In the genomic region with DNA sequence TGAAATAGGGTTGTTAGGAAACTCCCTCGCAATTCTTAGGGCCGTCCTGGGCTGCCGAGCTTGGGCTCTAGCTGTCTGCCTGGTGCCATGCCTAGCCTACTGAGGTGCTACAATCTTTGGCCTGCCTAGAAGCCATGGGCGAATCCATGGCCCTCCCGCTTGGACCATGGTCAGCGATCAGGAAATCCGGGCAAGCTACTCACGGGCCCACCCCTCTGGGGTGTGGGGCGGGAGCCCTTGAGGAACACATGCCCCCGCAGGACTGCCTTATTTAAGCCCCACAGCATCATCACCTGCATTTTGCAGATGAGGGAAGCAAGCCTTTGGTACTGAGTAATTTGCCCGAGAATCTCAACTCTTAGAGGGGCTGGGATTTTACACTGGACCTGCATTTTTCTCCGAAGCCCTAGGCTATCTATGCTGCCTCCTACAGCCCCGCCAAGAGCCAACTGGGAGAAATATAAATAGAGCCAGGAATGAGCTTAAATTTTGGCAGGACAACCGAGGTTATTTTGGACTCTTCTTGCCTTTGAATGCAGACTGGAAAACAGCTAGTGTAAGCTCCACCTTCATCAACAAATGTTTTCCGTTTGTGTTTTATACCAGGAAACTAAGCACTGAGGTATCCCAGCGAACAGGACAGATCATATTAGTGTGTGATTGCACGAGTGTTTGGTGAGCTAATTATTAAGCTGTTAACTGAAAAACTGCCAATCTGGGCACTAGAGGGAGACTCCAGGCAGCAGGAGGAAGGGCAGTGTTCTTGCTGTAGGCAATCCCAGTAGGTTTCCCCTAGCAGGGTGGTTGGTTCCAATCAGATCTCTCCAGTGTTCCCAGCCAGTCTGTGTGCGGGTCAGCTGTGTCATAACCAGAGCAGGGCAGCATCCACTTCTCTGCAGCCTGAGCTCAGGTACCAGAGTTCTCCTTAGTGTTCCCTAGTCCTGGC, we compare ENCODE assay signal across 9 mouse cellular contexts.
DNase-seq lines count a peak whose midpoint lies in the region; ATAC-seq and TF ChIP-seq lines count a peak whose summit lies in the region.
"Had no signal": no experiment of that assay in that cellular context is flagged by ENCODE, and none has a peak within 500 bp of the region (broad histone marks: within the 10 kb centered on the region; RNA-seq: fewer than 3 reads in every experiment).

No protein-coding gene starts in this region.

- H3K4me1 ChIP-seq in embryonic facial prominence, embryonic 11.5 days (ENCODE audit: control insufficient read depth, insufficient read depth, low read length): no peaks in the 10 kb centered on the region
- peaks cover 4% of the 10 kb centered on the region for H3K4me1 ChIP-seq in heart, adult 2 months (ENCODE audit: control insufficient read depth, insufficient read depth, low read length)
- H3K4me1 ChIP-seq in limb, embryonic 12.5 days (replicated peaks): peaks cover 9% of the 10 kb centered on the region; the same call in 1 of the 2 replicates
- peaks cover 24% of the 10 kb centered on the region for H3K4me1 ChIP-seq in midbrain, embryonic 13.5 days (replicated peaks)
- H3K4me1 ChIP-seq in stomach, embryonic 15.5 days: peaks cover 10% of the 10 kb centered on the region; the same call in 1 of the 2 replicates

- H3K79me2 ChIP-seq in heart, adult 2 months (replicated peaks; ENCODE audit: control insufficient read depth, insufficient read depth, low read length): no peaks in the 10 kb centered on the region

- TF ChIP-seq CTCF in heart, adult 2 months (IDR thresholded peaks at IDR 0.05): peak; percentile 72

- peak; percentile 48 for ATAC-seq in embryonic facial prominence, embryonic 11.5 days (replicated peaks; ENCODE audit: insufficient number of reproducible peaks, low FRiP score, low TSS enrichment, low read depth)
- peak; percentile 40 for ATAC-seq in limb, embryonic 12.5 days (ENCODE audit: insufficient number of reproducible peaks, insufficient read depth, low FRiP score, low TSS enrichment, low read depth)
- ATAC-seq in midbrain, embryonic 13.5 days: peak; percentile 71
- peak; percentile 80 for ATAC-seq in stomach, embryonic 15.5 days (ENCODE audit: insufficient read depth, low FRiP score, low read depth)

- peak; percentile 11 to 22 for DNase-seq in spleen, postnatal 10 days (ENCODE audit: low spot score in 2 of 2)
- DNase-seq in spleen, postnatal 14 days (ENCODE audit: low spot score in 2 of 2): no peak
- DNase-seq in embryonic facial prominence, embryonic 11.5 days (ENCODE audit: low spot score): peak; percentile 75
- DNase-seq in heart, adult 2 months: peak; percentile 83 to 88
- peak; percentile 71 to 91 for DNase-seq in kidney, adult 8-10 months

- peak overlapping the region; percentile 89; the same call in 1 of the 2 replicates for H3K27ac ChIP-seq in embryonic facial prominence, embryonic 11.5 days (replicated peaks; ENCODE audit: low read depth, low read length)
- H3K27ac ChIP-seq in heart, adult 2 months: peak overlapping the region; percentile 94
- peak overlapping the region; percentile 94 for H3K27ac ChIP-seq in limb, embryonic 12.5 days
- peak overlapping the region; percentile 96 for H3K27ac ChIP-seq in midbrain, embryonic 13.5 days
- peak overlapping the region; percentile 96 for H3K27ac ChIP-seq in stomach, embryonic 15.5 days

- H3K9me3 ChIP-seq in embryonic facial prominence, embryonic 11.5 days (replicated peaks; ENCODE audit: control insufficient read depth, low read length): no peaks in the 10 kb centered on the region
- H3K9me3 ChIP-seq in limb, embryonic 12.5 days: no peaks in the 10 kb centered on the region
- H3K9me3 ChIP-seq in midbrain, embryonic 13.5 days: no peaks in the 10 kb centered on the region
- no peaks in the 10 kb centered on the region for H3K9me3 ChIP-seq in stomach, embryonic 15.5 days
- H3K9me3 ChIP-seq: G1E had no signal

- H3K36me3 ChIP-seq in embryonic facial prominence, embryonic 11.5 days (replicated peaks; ENCODE audit: control insufficient read depth, insufficient read depth, low read depth, low read length): no peaks in the 10 kb centered on the region
- H3K36me3 ChIP-seq in heart, adult 2 months (ENCODE audit: control insufficient read depth, insufficient read depth, low read length): no peaks in the 10 kb centered on the region
- no peaks in the 10 kb centered on the region for H3K36me3 ChIP-seq in limb, embryonic 12.5 days
- no peaks in the 10 kb centered on the region for H3K36me3 ChIP-seq in midbrain, embryonic 13.5 days
- no peaks in the 10 kb centered on the region for H3K36me3 ChIP-seq in stomach, embryonic 15.5 days
- H3K36me3 ChIP-seq: G1E had no signal

- intact Hi-C loops in heart, adult 2 months (cut with DNase I): loop anchor here (1.0 to 2.0 kb wide), 4 partner anchors 72 to 254 kb away; partner anchors contain the start of gene Foxn2

- H3K27me3 ChIP-seq in embryonic facial prominence, embryonic 11.5 days (ENCODE audit: control insufficient read depth, insufficient read depth, low read length): no peaks in the 10 kb centered on the region
- no peaks in the 10 kb centered on the region for H3K27me3 ChIP-seq in heart, adult 2 months (ENCODE audit: control insufficient read depth, insufficient read depth, low read length)
- H3K27me3 ChIP-seq in limb, embryonic 12.5 days: no peaks in the 10 kb centered on the region
- H3K27me3 ChIP-seq in midbrain, embryonic 13.5 days: 0 out of 2 replicates have a peak, but pooled peaks cover 7% of the 10 kb centered on the region
- no peaks in the 10 kb centered on the region for H3K27me3 ChIP-seq in stomach, embryonic 15.5 days (replicated peaks)

- H3K4me3 ChIP-seq in embryonic facial prominence, embryonic 11.5 days (ENCODE audit: low read depth, low read length): peak overlapping the region; percentile 59
- peak overlapping the region; percentile 62 for H3K4me3 ChIP-seq in heart, adult 2 months
- H3K4me3 ChIP-seq in limb, embryonic 12.5 days (replicated peaks): peak overlapping the region; percentile 62
- peak overlapping the region; percentile 61 for H3K4me3 ChIP-seq in midbrain, embryonic 13.5 days (replicated peaks)
- peak overlapping the region; percentile 65 for H3K4me3 ChIP-seq in stomach, embryonic 15.5 days (replicated peaks)

- WGBS in embryonic facial prominence, embryonic 11.5 days: 2% methylated on average over 18 of the region's 18 CpGs
- WGBS in heart, adult 2 months: 1% methylated on average over 18 of the region's 18 CpGs
- WGBS in limb, embryonic 12.5 days: 2% methylated on average over 18 of the region's 18 CpGs
- WGBS in midbrain, embryonic 13.5 days: 2% methylated on average over 18 of the region's 18 CpGs
- WGBS in stomach, embryonic 15.5 days: 2% methylated on average over 18 of the region's 18 CpGs

- peak; percentile 76 for TF ChIP-seq POLR2A in heart, adult 2 months (IDR thresholded peaks at IDR 0.05; ENCODE audit: insufficient read depth, low read depth, low read length)

- TF ChIP-seq EP300 in heart, adult 2 months (IDR thresholded peaks at IDR 0.05; ENCODE audit: insufficient read depth, low read depth, low read length): peak; percentile 81

- H3K9ac ChIP-seq in embryonic facial prominence, embryonic 11.5 days (replicated peaks; ENCODE audit: low read length): peak overlapping the region; percentile 94
- H3K9ac ChIP-seq in heart, adult 2 months (ENCODE audit: low read depth, low read length): peak overlapping the region; percentile 71
- peak overlapping the region; percentile 90 for H3K9ac ChIP-seq in limb, embryonic 12.5 days (replicated peaks)
- peak overlapping the region; percentile 95 for H3K9ac ChIP-seq in midbrain, embryonic 13.5 days (replicated peaks)
- peak overlapping the region; percentile 85 for H3K9ac ChIP-seq in stomach, embryonic 15.5 days

- peak overlapping the region; percentile 88 for H3K4me2 ChIP-seq in embryonic facial prominence, embryonic 11.5 days (ENCODE audit: low read depth, low read length)
- peak overlapping the region; percentile 85 for H3K4me2 ChIP-seq in limb, embryonic 12.5 days
- peak overlapping the region; percentile 87 for H3K4me2 ChIP-seq in midbrain, embryonic 13.5 days (replicated peaks)
- H3K4me2 ChIP-seq in stomach, embryonic 15.5 days: peak overlapping the region; percentile 93

Comparison
In these comparisons a context has a peak if more than half of its experiments do, and no peak if none do; other contexts are left out.
1. DNase-seq: peak in spleen, postnatal 10 days (2 of 2), embryonic facial prominence, embryonic 11.5 days (single experiment), heart, adult 2 months (2 of 2) and kidney, adult 8-10 months (2 of 2); none in spleen, postnatal 14 days (0 of 2).
2. Peak in every context shown above with its lines, with median percentiles within 50 percentile points of each other: ATAC-seq, H3K27ac ChIP-seq, H3K4me2 ChIP-seq, H3K4me3 ChIP-seq and H3K9ac ChIP-seq.